Mouse (Mus musculus): Measurements from ENCODE around the gene Tbc1d4. TPM values are rescaled to one million over a fixed set of nuclear protein-coding genes. Genes with fewer than 3 reads are reported as not detected.
A peak's percentile ranks its signal among the peaks of the same experiment; 100 is the strongest.

The Tbc1d4 gene
- total RNA-seq (2021), result 1 to 10 TPM; 7.3 to 8.5 TPM

- DNase-seq, result peak; percentile 88
- intact Hi-C loops (cut with DNase I), result no loop called here
These were observed at the start of gene Tbc1d4 for GRCm38 (mm10) chr14:101608519-101609368. Tbc1d4 (minus strand) TSS chr14:101609191.

- no peak for DNase-seq
- intact Hi-C loops (cut with DNase I), result no loop called here
These were observed 47.3 kb upstream of the Tbc1d4 start for GRCm38 (mm10) chr14:101656307-101656706.

- intact Hi-C loops (cut with DNase I), result no loop called here
- no peak for DNase-seq
These were observed 45.5 kb upstream of the Tbc1d4 start for GRCm38 (mm10) chr14:101654526-101654909.

GRCm38 (mm10) chr14:101653581-101654525, 44.9 kb upstream of the Tbc1d4 start, which contains the start of gene Uchl3:
Uchl3 (plus strand) TSS chr14:101653967.
- intact Hi-C loops (cut with DNase I), result no loop called here

GRCm38 (mm10) chr14:101652571-101652970, 43.6 kb upstream of the Tbc1d4 start:
- no peak for DNase-seq
- intact Hi-C loops (cut with DNase I), result no loop called here

More at GRCm38 (mm10) chr14:101653581-101654525, 44.9 kb upstream of the Tbc1d4 start, which contains the start of gene Uchl3:
- DNase-seq, result peak; percentile 99

GRCm38 (mm10) chr14:101650551-101650950, 41.6 kb upstream of the Tbc1d4 start:
- intact Hi-C loops (cut with DNase I), result no loop called here

GRCm38 (mm10) chr14:101644948-101645347, 36.0 kb upstream of the Tbc1d4 start:
- DNase-seq, result no peak
- intact Hi-C loops (cut with DNase I), result no loop called here

More at GRCm38 (mm10) chr14:101650551-101650950, 41.6 kb upstream of the Tbc1d4 start:
- DNase-seq, result no peak

- intact Hi-C loops (cut with DNase I), result no loop called here
- DNase-seq, result peak; percentile 92
These were observed 31.3 kb upstream of the Tbc1d4 start, which contains the start of gene Commd6 for GRCm38 (mm10) chr14:101640153-101640843. Commd6 (minus strand) TSS chr14:101640686.

GRCm38 (mm10) chr14:101637381-101637780, 28.4 kb upstream of the Tbc1d4 start:
- intact Hi-C loops (cut with DNase I), result no loop called here

GRCm38 (mm10) chr14:101635765-101636164, 26.8 kb upstream of the Tbc1d4 start:
- intact Hi-C loops (cut with DNase I), result no loop called here
- no peak for DNase-seq

More at GRCm38 (mm10) chr14:101637381-101637780, 28.4 kb upstream of the Tbc1d4 start:
- DNase-seq, result no peak

GRCm38 (mm10) chr14:101630548-101630947, 21.6 kb upstream of the Tbc1d4 start:
- DNase-seq, result no peak

GRCm38 (mm10) chr14:101617680-101618079, 8.7 kb upstream of the Tbc1d4 start:
- intact Hi-C loops (cut with DNase I), result no loop called here

More at GRCm38 (mm10) chr14:101630548-101630947, 21.6 kb upstream of the Tbc1d4 start:
- intact Hi-C loops (cut with DNase I), result no loop called here

GRCm38 (mm10) chr14:101616178-101616577, 7.2 kb upstream of the Tbc1d4 start:
- intact Hi-C loops (cut with DNase I), result no loop called here
- DNase-seq, result no peak

More at GRCm38 (mm10) chr14:101617680-101618079, 8.7 kb upstream of the Tbc1d4 start:
- no peak for DNase-seq

GRCm38 (mm10) chr14:101613206-101613605, 4.2 kb upstream of the Tbc1d4 start:
- intact Hi-C loops (cut with DNase I), result no loop called here
- DNase-seq, result no peak

- intact Hi-C loops (cut with DNase I), result no loop called here
- DNase-seq, result no peak
These were observed 1.7 kb upstream of the Tbc1d4 start for GRCm38 (mm10) chr14:101610701-101611100.

GRCm38 (mm10) chr14:101607631-101608518, 1.1 kb downstream of the Tbc1d4 start:
- intact Hi-C loops (cut with DNase I), result no loop called here
- peak; percentile 54 for DNase-seq

GRCm38 (mm10) chr14:101605843-101606242, 3.1 kb downstream of the Tbc1d4 start:
- no peak for DNase-seq
- intact Hi-C loops (cut with DNase I), result no loop called here

GRCm38 (mm10) chr14:101602851-101603250, 6.1 kb downstream of the Tbc1d4 start:
- DNase-seq, result no peak
- intact Hi-C loops (cut with DNase I), result no loop called here

- intact Hi-C loops (cut with DNase I), result no loop called here
These were observed 11.8 kb downstream of the Tbc1d4 start for GRCm38 (mm10) chr14:101597096-101597715.

More at GRCm38 (mm10) chr14:101597096-101597715, 11.8 kb downstream of the Tbc1d4 start:
- DNase-seq, result no peak

All from left cerebral cortex, postnatal 4 days (tissue).